Mouse (Mus musculus) forebrain, embryonic 15.5 days (tissue): ENCODE data around the gene Nol9. TPM values are rescaled to one million over a fixed set of nuclear protein-coding genes. Genes with fewer than 3 reads are reported as not detected.

ENCODE experiments used
- ATAC-seq: fragments of 200-750 bp; cut with Nextera tagmentation; replicated peaks from 2 replicates; pipeline ENCODE4 v1.8.0; 2017; ENCODE audit warnings: mild to moderate bottlenecking, moderate TSS enrichment, moderate library complexity
- H3K27ac ChIP-seq: fragments of 300-500 bp; sonication (generic); replicated peaks from 2 replicates; pipeline ENCODE4 v1.5.1; 2015; ENCODE audit warnings: mild to moderate bottlenecking, inconsistent platforms
- H3K27me3 ChIP-seq: fragments of 300-500 bp; sonication (generic); 2 replicates; pipeline ENCODE4 v1.6.1; 2015; ENCODE audit warnings: inconsistent platforms
- H3K36me3 ChIP-seq: fragments of 300-500 bp; sonication (generic); 2 replicates; pipeline ENCODE4 v1.6.1; 2015; ENCODE audit warnings: mild to moderate bottlenecking, inconsistent platforms
- H3K4me1 ChIP-seq: fragments of 300-500 bp; sonication (generic); 2 replicates; pipeline ENCODE4 v1.6.1; 2015; ENCODE audit warnings: inconsistent platforms
- H3K4me2 ChIP-seq: fragments of 300-500 bp; sonication (generic); replicated peaks from 2 replicates; pipeline ENCODE4 v1.6.1; 2015; ENCODE audit warnings: mild to moderate bottlenecking, inconsistent platforms
- H3K4me3 ChIP-seq: fragments of 300-500 bp; sonication (generic); 2 replicates; pipeline ENCODE4 v1.5.1; 2015; ENCODE audit warnings: mild to moderate bottlenecking, inconsistent platforms
- H3K9ac ChIP-seq: fragments of 300-500 bp; sonication (generic); replicated peaks from 2 replicates; pipeline ENCODE4 v1.6.1; 2015; ENCODE audit warnings: mild to moderate bottlenecking, inconsistent platforms
- H3K9me3 ChIP-seq: fragments of 300-500 bp; sonication (generic); 2 replicates; pipeline ENCODE4 v1.6.1; 2016; ENCODE audit warnings: inconsistent platforms
- WGBS: fragments of 180-500 bp; shearing (Covaris S2); methylation state at CpG from one replicate; pipeline ENCODE4 v1.1.7; 2015; ENCODE audit warnings: mixed read lengths; 5-methylcytosine and 5-hydroxymethylcytosine counted together
- polyA plus RNA-seq: library from polyadenylated mRNA; unstranded; fragments of >200 nt; fragmentation: Nextera tagmentation; extraction: Ambion mirVana; gene quantifications from 2 replicates; pipeline ENCODE4 v1.2.1, GENCODE M21; 2015

Nol9 gene
- 26.4 and 27.9 TPM in 2 replicates for polyA plus RNA-seq

DNA sequence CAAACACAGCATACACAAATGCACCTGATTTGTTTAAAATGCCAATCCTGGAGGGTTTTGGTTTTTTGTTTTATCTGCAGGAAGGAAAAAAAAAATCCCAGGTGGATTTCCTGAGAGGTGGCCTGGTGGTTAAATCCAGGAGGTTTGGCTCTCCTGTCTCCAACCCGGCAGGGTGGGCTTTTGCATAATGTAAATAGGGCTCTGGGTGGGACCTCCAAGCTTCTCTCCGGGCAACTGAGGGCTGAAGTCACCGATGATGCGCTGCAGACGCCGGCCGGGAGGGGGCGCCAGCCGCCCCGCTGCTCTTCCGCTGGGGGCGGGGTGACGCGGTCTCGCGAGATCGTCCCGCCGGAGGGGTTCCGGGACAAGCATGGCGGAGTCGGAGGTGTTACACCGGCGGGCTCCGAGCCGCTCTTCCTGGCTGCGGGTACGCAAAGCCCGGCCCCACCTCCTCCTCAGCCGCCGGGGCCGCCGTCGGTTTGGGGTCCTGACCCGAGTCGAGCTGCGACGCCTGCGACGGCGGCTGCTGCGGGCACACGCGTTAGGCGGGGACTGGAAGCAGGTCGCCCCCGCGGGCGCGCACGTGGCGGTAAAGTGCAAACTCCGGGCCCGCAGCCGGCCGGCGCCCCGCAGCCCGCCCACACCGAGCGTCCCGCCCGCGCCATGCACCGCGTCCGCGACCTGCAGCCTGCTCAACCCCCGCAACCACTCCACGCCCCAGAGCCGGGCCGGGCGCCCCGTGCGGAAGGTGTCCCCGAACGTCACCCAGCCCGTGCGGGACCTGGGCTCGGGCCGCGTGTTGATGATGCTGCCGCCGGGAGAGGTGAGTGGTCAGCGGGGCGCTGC, at the start of gene Nol9:
Gene Nol9 (plus strand): TSS at position 337 of the 846 bp plus-strand sequence.
- Histone ChIP-seq H3K9ac (peak within 1 kb of the TSS; percentile 79), H3K27me3 (no peaks in the 10 kb centered on the region), H3K4me1 (peaks cover 15% of the 10 kb centered on the region), H3K4me3 (peak within 1 kb of the TSS; percentile 100), H3K36me3 (peaks cover 33% of the 10 kb centered on the region), H3K27ac (peak within 1 kb of the TSS; percentile 48), H3K4me2 (peak within 1 kb of the TSS; percentile 94), H3K9me3 (no peaks in the 10 kb centered on the region)
- WGBS = under 1% methylated on average over 72 of the region's 86 CpGs
- peak; percentile 93 for ATAC-seq

DNA sequence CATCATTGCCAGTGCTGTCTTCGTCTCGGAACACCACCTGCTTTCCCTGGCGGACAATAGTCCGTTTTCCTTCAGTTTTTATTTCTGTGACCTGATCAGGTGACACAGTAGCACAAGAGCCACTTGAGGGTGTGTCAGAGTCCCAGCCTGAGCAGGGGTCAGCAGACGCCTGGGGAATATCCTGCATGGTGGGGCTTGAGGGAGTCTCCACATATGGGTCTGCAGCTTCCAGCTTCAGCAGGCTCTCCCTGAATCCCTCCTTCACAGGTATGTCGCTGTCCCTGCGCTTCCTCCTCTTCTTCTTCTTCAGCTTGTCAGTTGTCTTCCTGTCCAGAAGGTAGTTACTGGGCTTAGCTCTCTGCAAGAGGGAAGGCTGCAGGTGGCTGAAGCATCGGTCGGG, 47.0 kb upstream of the Nol9 start:
- no peak for ATAC-seq
- 92% methylated on average over 9 of the region's 9 CpGs for WGBS

DNA sequence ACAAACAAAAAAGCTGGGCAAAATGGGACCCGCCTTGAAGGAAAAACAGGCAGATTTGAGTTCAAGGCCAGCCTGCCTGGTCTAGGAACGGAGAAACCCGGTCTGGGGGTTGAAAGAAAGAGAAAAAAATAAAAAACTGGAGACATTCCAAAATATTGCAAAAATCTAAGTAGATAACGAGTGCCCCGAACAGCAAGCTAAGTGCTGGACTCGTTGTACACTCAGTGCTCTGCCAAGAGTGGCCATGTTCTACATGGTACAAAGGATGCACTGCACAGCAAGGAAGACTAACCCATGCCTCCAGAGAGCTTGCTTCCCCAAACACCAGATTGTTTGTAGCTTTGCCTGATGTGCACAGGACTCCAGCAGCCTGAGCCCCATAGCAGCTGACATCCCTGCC, 46.1 kb upstream of the Nol9 start:
- no peaks in the 10 kb centered on the region for H3K27me3 ChIP-seq
- H3K36me3 ChIP-seq = peaks cover 23% of the 10 kb centered on the region
- no peak overlapping the region for H3K4me3 ChIP-seq
- no peak overlapping the region for H3K9ac ChIP-seq
- peaks cover 32% of the 10 kb centered on the region for H3K4me1 ChIP-seq
- H3K27ac ChIP-seq = no peak overlapping the region
- no peak overlapping the region for H3K4me2 ChIP-seq
- no peak for ATAC-seq
- 69% methylated on average over 6 of the region's 6 CpGs for WGBS
- no peaks in the 10 kb centered on the region for H3K9me3 ChIP-seq

More for the DNA sequence above, 47.0 kb upstream of the Nol9 start:
- Histone ChIP-seq H3K9ac (no peak overlapping the region), H3K36me3 (peaks cover 23% of the 10 kb centered on the region), H3K27ac (no peak overlapping the region), H3K27me3 (no peaks in the 10 kb centered on the region), H3K9me3 (no peaks in the 10 kb centered on the region), H3K4me3 (no peak overlapping the region), H3K4me2 (no peak overlapping the region), H3K4me1 (peaks cover 33% of the 10 kb centered on the region)

DNA sequence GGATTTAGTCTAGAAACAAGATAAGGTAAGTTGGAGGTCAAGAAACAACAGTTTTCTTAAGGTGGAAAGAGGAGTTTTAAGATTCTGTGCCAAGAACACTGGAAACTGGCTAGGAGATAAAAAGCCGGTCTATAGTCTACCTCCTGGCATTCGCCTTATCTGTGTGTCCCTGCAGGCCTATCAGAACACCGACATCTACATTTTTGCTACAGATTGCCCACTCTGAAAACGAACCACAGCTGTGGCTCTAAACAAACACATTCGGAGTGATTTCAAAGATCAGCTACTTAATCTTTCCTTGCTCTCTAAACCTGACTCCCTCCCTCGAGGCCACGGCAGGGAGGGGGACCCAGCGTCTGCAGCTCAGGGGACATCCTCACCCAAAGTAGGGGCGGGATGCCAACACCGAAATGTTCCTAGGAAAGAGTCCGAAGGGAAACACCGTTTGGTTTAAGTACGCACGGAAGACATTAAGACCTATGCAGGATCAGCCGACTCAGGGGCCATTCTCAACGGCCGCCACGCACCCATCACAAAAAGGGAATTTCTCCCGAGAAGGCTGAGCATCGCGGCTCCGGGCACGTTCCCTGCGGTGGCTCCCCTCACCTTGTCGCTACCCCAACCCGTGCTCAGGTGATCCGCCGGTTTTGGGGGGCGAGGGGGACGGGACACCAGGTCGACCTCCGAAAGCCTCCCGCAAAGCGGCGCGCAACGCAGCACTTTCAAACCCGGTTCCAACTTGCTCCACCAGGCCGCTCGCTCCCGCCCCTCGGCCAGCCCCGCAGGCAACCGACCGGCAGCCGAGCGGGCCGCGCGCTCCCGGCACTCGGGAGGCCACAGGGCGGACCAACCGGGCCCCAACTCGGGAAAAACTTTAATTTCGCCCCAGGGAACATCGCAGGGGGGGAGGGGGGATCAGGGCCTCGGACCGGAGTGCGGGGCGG, 44.6 kb upstream of the Nol9 start:
- Histone ChIP-seq H3K4me3 (peak overlapping the region; percentile 99), H3K4me2 (peak overlapping the region; percentile 88), H3K27me3 (no peaks in the 10 kb centered on the region), H3K27ac (no peak overlapping the region), H3K9me3 (no peaks in the 10 kb centered on the region), H3K36me3 (peaks cover 23% of the 10 kb centered on the region), H3K4me1 (peaks cover 29% of the 10 kb centered on the region), H3K9ac (peak overlapping the region; percentile 89)
- no peak for ATAC-seq
- WGBS = under 1% methylated on average over 55 of the region's 61 CpGs

DNA sequence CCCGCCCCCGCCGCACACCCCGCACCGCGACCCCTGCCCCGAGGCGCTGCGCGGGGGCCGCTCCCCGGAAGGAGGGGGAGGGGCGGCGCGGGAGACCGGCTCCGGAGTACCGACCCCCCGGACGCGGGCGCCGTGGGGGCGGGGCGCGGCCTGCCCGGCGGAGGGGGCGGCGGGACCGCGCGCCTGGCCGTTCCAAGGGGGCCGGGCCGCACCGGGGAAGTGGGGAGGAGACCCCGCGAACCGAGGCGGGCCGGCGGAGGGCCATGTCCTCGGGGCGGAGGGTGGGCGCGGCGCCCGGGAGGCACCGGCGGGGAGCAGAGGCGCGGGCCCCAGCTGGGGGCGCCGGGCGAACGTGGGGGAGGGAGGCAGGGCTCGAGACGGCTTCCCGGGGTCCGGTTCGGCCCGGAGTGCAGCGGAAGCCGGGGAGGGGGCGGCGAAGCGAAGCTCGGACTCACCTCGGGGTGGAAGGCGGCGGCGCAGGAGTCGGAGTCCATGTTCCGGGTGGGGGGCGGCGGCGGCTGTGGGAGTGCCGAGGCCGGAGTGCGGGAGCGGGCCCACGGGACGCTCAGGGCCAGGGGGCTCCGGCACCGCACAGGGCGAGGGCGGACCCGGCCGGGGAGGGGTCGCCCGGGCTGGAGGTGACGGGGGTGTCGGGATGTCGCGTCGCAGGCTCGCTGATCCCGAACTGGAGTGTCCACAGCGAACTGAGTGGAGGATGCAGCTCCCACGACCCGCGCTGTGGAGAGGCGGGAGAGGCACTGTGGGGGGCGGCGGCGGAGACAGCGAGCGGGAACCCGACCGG, 43.5 kb upstream of the Nol9 start:
- WGBS = under 1% methylated on average over 90 of the region's 111 CpGs
- Histone ChIP-seq H3K4me2 (peak overlapping the region; percentile 88), H3K4me3 (peak overlapping the region; percentile 99), H3K9ac (peak overlapping the region; percentile 89), H3K4me1 (peaks cover 29% of the 10 kb centered on the region), H3K9me3 (no peaks in the 10 kb centered on the region), H3K36me3 (peaks cover 19% of the 10 kb centered on the region), H3K27me3 (no peaks in the 10 kb centered on the region), H3K27ac (peak overlapping the region; percentile 65)
- ATAC-seq = peak; percentile 63

DNA sequence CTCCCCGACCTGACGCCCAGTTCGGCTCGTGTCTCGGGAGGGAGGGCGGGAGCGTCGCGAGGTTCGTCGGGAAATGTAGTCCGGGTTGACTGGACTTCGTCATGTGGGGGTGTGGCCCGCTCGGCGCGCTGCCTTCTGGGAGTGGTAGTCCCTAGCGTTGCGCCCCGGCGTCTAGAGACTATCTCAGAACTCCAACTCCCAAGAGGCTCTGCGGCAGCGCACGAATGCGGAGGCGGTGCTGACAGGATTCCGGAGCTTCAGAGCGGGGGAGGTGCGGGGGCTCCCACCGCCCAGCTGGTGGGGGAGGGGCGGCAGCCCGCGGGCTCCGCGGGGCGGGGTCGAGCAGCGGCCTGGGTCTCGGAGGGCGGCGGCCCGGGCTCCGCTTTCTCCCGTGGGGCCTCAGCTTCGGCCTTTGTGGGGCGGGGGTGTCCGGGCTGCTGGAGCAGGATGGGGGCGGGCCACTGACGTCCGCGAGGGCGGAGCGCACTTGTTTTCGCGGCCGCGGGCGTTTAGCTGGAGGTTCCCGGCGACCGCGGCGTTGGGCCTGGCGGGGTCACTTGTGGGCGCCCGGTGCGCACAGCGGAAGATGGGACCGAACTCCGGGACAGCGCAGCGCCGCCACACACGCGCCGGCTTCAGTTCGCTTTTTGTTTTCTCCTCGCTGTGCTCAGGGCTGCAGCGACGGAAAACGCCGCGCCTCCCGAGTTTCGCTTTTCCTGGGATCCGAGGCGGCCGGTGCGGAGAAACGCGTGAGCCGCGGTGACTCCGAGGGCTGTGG, 42.8 kb upstream of the Nol9 start, which contains the start of gene Phf13:
Gene Phf13 (minus strand): TSS at position 86 of the 778 bp plus-strand sequence.
- Histone ChIP-seq H3K27ac (peak within 1 kb of the TSS; percentile 90), H3K4me3 (peak within 1 kb of the TSS; percentile 99), H3K4me2 (peak within 1 kb of the TSS; percentile 88), H3K9ac (peak within 1 kb of the TSS; percentile 89), H3K27me3 (no peaks in the 10 kb centered on the region), H3K9me3 (no peaks in the 10 kb centered on the region), H3K4me1 (peaks cover 29% of the 10 kb centered on the region), H3K36me3 (peaks cover 11% of the 10 kb centered on the region)
- under 1% methylated on average over 87 of the region's 94 CpGs for WGBS
- peak; percentile 98 for ATAC-seq

DNA sequence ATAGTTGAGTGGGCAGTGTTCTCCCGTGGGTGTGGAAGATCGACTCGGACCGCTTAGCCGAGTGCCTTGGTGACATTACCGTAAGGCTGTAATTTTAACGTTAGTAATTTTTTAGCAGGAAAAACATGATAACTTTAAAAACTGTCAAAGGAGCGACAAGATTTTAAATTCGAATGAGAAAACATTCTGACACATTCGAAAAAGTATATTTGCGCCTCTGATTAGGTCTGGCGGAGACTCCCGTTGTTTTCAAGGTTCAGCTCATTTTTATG, 42.2 kb upstream of the Nol9 start:
- peaks cover 29% of the 10 kb centered on the region for H3K4me1 ChIP-seq
- ATAC-seq = no peak
- whole genome bisulfite sequencing = 4% methylated on average over 13 of the region's 13 CpGs
- H3K36me3 ChIP-seq = peaks cover 6% of the 10 kb centered on the region
- H3K27me3 ChIP-seq = no peaks in the 10 kb centered on the region
- peak overlapping the region; percentile 99 for H3K4me3 ChIP-seq
- no peaks in the 10 kb centered on the region for H3K9me3 ChIP-seq
- H3K9ac ChIP-seq = peak overlapping the region; percentile 70
- peak overlapping the region; percentile 57 for H3K4me2 ChIP-seq
- peak overlapping the region; percentile 90 for H3K27ac ChIP-seq

DNA sequence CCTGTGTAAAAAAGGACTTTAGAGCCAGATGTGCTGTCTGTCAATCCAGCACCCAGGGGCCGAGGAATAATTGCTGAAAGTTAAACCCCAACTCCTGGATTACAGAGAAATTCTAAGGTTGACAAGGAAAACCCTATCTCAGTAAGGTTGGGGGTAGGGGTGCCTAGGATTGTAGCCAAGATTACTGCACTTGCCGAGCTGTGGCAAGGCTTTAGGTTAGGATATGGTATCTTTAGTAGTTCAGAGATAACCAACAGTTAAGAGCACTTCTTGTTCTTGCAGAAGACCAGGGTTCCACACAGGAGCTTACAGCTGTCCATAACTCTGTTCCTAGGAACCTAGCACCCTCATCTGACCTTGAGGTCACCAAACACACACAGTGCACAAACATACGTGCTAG, 41.4 kb upstream of the Nol9 start:
- H3K4me1 ChIP-seq = peaks cover 29% of the 10 kb centered on the region
- no peak overlapping the region for H3K27ac ChIP-seq
- WGBS = 75% methylated on average over 3 of the region's 3 CpGs
- no peak for ATAC-seq
- H3K36me3 ChIP-seq = no peaks in the 10 kb centered on the region
- peak overlapping the region; percentile 99; the same call in 1 of the 2 replicates for H3K4me3 ChIP-seq
- peak overlapping the region; percentile 57; the same call in 1 of the 2 replicates for H3K4me2 ChIP-seq
- no peak overlapping the region for H3K9ac ChIP-seq
- H3K9me3 ChIP-seq = no peaks in the 10 kb centered on the region
- no peaks in the 10 kb centered on the region for H3K27me3 ChIP-seq

DNA sequence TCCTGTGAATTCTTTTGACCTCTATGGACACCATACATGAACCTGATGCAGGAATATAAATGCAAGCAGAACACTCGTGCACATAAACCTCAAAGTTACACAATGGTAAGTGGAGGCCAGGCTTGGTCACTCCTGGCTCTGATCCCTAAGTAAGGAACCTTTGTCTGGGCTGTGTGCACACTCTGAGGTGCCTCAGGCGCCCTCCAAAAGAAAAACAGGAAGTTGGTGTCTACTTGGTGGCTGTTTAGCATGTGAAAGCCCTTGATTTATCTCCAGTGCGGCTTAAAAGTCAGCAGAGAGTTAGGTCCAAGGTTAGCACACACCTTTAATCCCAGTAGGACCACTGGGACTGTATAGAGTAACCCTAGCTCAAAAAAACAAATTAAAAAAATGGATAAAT, 39.6 kb upstream of the Nol9 start:
- H3K9me3 ChIP-seq = no peaks in the 10 kb centered on the region
- H3K36me3 ChIP-seq = no peaks in the 10 kb centered on the region
- no peak overlapping the region for H3K4me3 ChIP-seq
- H3K27me3 ChIP-seq = no peaks in the 10 kb centered on the region
- H3K9ac ChIP-seq = no peak overlapping the region
- no peak for ATAC-seq
- H3K4me2 ChIP-seq = no peak overlapping the region
- 66% methylated on average over 3 of the region's 3 CpGs for WGBS
- peaks cover 14% of the 10 kb centered on the region for H3K4me1 ChIP-seq
- H3K27ac ChIP-seq = no peak overlapping the region

DNA sequence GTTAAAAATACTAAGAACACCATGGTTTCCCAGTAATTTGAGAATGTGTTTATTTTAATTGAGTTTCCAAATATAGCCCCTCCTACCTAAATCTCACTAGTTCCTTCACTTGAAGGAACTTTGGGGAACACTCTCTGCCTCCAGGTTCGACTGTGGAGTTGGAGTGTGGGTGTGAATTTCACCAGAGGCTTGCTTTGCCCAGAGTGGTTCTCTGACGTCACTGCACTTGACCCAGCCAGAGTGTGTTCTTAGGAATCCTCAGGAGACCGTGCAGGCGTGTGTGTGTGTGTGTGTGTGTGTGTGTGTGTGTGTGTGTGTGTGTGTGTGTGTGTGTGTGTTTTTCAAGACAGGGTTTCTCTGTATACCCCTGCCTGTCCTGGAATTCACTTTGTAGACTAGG, 38.2 kb upstream of the Nol9 start:
- no peaks in the 10 kb centered on the region for H3K36me3 ChIP-seq
- 46% methylated on average over 4 of the region's 4 CpGs for WGBS
- no peaks in the 10 kb centered on the region for H3K9me3 ChIP-seq
- H3K4me3 ChIP-seq = no peak overlapping the region
- no peaks in the 10 kb centered on the region for H3K27me3 ChIP-seq
- H3K27ac ChIP-seq = no peak overlapping the region
- H3K4me1 ChIP-seq = peaks cover 10% of the 10 kb centered on the region
- no peak overlapping the region for H3K4me2 ChIP-seq
- ATAC-seq = no peak
- H3K9ac ChIP-seq = no peak overlapping the region

DNA sequence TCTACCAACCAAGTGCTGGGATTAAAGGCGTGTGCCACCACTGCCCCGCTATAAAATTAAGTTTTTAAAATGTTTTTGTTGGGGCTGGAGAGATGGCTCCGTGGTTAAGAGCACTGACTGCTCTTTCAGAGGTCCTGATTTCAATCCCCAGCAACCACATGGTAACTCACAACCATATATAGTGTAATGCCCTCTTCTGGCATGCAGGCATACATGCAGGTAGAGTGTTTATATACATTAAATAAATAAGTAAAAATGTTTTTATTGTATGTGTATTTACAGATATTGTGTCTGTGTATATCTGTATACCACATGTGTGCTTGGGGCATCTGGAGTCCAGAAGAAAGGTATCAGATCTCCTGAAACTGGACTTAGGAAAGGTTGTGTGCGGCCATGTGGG, 37.8 kb upstream of the Nol9 start:
- ATAC-seq = no peak
- Histone ChIP-seq H3K27ac (no peak overlapping the region), H3K4me1 (peaks cover 10% of the 10 kb centered on the region), H3K36me3 (no peaks in the 10 kb centered on the region), H3K4me2 (no peak overlapping the region), H3K9ac (no peak overlapping the region), H3K27me3 (peaks cover 1% of the 10 kb centered on the region; the same call in 1 of the 2 replicates), H3K4me3 (no peak overlapping the region), H3K9me3 (no peaks in the 10 kb centered on the region)
- 73% methylated on average over 4 of the region's 4 CpGs for whole genome bisulfite sequencing
